Mouse (Mus musculus) hindbrain, postnatal 0 days (tissue): ENCODE measurements around the gene Pnkd. TPM values are rescaled to one million over a fixed set of nuclear protein-coding genes. Genes with fewer than 3 reads are reported as not detected.

Experiments used
- ATAC-seq: fragments of 200-750 bp; cut with Nextera tagmentation; 2 replicates; pipeline ENCODE4 v1.8.0; 2017; ENCODE audit warnings: mild to moderate bottlenecking, moderate TSS enrichment, moderate library complexity
- DNase-seq: peaks from one replicate; pipeline ENCODE4 v3.0.0-alpha.2; 2015; ENCODE audit warnings: low spot score
- H3K27ac ChIP-seq: fragments of 300-500 bp; sonication (generic); 2 replicates; pipeline ENCODE4 v1.5.1; 2014; ENCODE audit warnings: mild to moderate bottlenecking
- H3K27me3 ChIP-seq: fragments of 300-500 bp; sonication (generic); 2 replicates; pipeline ENCODE4 v1.6.1; 2014; ENCODE audit warnings: low read length, mixed read lengths; ENCODE audit not compliant: insufficient read depth
- H3K36me3 ChIP-seq: fragments of 300-500 bp; sonication (generic); 2 replicates; pipeline ENCODE4 v1.6.1; 2014; ENCODE audit warnings: low read length, mixed read lengths; ENCODE audit not compliant: insufficient read depth
- H3K4me1 ChIP-seq: fragments of 300-500 bp; sonication (generic); 2 replicates; pipeline ENCODE4 v1.6.1; 2014; ENCODE audit warnings: antibody characterized with exemption, low read length, mixed read lengths; ENCODE audit not compliant: insufficient read depth
- H3K4me2 ChIP-seq: fragments of 300-500 bp; sonication (generic); 2 replicates; pipeline ENCODE4 v1.6.1; 2014; ENCODE audit warnings: low read depth, mild to moderate bottlenecking, low read length, moderate library complexity, mixed read lengths
- H3K4me3 ChIP-seq: fragments of 300-500 bp; sonication (generic); 2 replicates; pipeline ENCODE4 v1.5.1; 2014; ENCODE audit warnings: low read length
- H3K9ac ChIP-seq: fragments of 300-500 bp; sonication (generic); replicated peaks from 2 replicates; pipeline ENCODE4 v1.6.1; 2014; ENCODE audit warnings: mild to moderate bottlenecking, low read length, moderate library complexity, mixed read lengths
- H3K9me3 ChIP-seq: fragments of 300-500 bp; sonication (generic); 2 replicates; pipeline ENCODE4 v1.6.1; 2016; ENCODE audit warnings: low read length, mixed read lengths
- CTCF ChIP-seq: IDR thresholded peaks from 2 replicates; pipeline ENCODE4 v1.5.1; 2016; ENCODE audit warnings: antibody characterized with exemption, control low read depth, low read depth
- WGBS: fragments of 180-500 bp; shearing (Covaris S2); extraction: QIAGEN DNeasy Blood & Tissue Kit; methylation state at CpG from one replicate; pipeline ENCODE4 v1.1.7; 2014; 5-methylcytosine and 5-hydroxymethylcytosine counted together
- polyA plus RNA-seq: library from polyadenylated mRNA; unstranded; fragments of >200 nt; fragmentation: Nextera tagmentation; extraction: Ambion mirVana; gene quantifications from 2 replicates; pipeline ENCODE4 v1.2.1, GENCODE M21; 2015
- total RNA-seq: library from RNA; depleted of rRNA; stranded (reverse); fragments of >200 nt; gene quantifications from 2 replicates; pipeline ENCODE4 v1.2.3, GENCODE M21; 2014

Gene Pnkd
- total and polyA plus RNA-seq, 2 experiments from 2014 or later, result 102 to 143 TPM

DNA sequence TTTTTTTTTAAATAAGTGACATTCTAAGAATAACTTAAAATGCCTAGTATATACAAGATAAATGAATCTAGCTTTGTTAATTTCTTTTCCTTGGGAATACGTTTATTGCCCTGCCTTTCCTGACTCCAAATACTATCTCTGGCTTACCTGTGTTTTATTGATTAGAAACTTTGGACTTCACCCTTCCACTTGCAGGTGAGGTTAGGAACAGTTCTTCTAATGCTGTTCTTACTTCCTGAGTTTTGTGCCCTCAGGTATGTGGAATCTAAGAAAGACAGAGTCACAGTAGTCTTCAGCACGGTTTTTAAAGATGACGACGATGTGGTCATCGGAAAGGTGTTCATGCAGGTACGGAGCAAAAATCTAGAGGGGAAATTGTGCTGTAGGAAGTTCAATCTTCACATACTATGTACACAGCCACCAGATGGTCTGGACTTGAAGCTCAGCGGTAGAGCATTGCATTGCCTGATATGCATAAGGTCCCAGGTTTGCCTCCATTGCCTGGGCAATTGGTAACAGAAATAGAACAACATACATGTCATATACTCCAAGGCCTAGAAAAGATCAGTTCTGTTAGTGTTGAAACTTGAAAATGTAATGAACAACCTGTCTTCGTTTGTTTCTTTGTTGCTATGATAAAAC, 28.9 kb upstream of the Pnkd start:
- 95% methylated on average over 8 of the region's 8 CpGs for WGBS
- DNase-seq (no peak), ATAC-seq (no peak)
- Histone ChIP-seq H3K9me3 (no peaks in the 10 kb centered on the region), H3K9ac (no peak overlapping the region), H3K27ac (no peak overlapping the region), H3K36me3 (peaks cover 38% of the 10 kb centered on the region), H3K4me1 (no peaks in the 10 kb centered on the region), H3K4me2 (no peak overlapping the region), H3K4me3 (no peak overlapping the region), H3K27me3 (no peaks in the 10 kb centered on the region)
- no peak for TF ChIP-seq CTCF

- WGBS, result 77% methylated on average over 4 of the region's 4 CpGs
- no peak for ATAC-seq
- no peaks in the 10 kb centered on the region for H3K27me3 ChIP-seq
- H3K9me3 ChIP-seq, result no peaks in the 10 kb centered on the region
- no peak for DNase-seq
- no peak overlapping the region for H3K9ac ChIP-seq
- H3K4me3 ChIP-seq, result no peak overlapping the region
- no peak overlapping the region for H3K27ac ChIP-seq
- H3K36me3 ChIP-seq, result peaks cover 29% of the 10 kb centered on the region
- no peak overlapping the region for H3K4me2 ChIP-seq
- TF ChIP-seq CTCF, result no peak
- no peaks in the 10 kb centered on the region for H3K4me1 ChIP-seq
Measured at GRCm38 (mm10) chr1:74256782-74257181, 27.9 kb upstream of the Pnkd start.

GRCm38 (mm10) chr1:74262510-74262909, 22.2 kb upstream of the Pnkd start:
- Histone ChIP-seq H3K4me1 (no peaks in the 10 kb centered on the region), H3K27ac (no peak overlapping the region), H3K36me3 (peaks cover 51% of the 10 kb centered on the region), H3K4me3 (no peak overlapping the region), H3K9me3 (no peaks in the 10 kb centered on the region), H3K4me2 (no peak overlapping the region), H3K9ac (no peak overlapping the region), H3K27me3 (no peaks in the 10 kb centered on the region)
- ATAC-seq (no peak), DNase-seq (no peak)
- TF ChIP-seq CTCF, result no peak
- 90% methylated on average over 6 of the region's 6 CpGs for WGBS

- Histone ChIP-seq H3K9ac (no peak overlapping the region), H3K4me2 (no peak overlapping the region), H3K9me3 (no peaks in the 10 kb centered on the region), H3K4me3 (no peak overlapping the region), H3K27ac (no peak overlapping the region), H3K4me1 (no peaks in the 10 kb centered on the region), H3K27me3 (no peaks in the 10 kb centered on the region), H3K36me3 (peaks cover 45% of the 10 kb centered on the region)
- no peak for DNase-seq
- ATAC-seq, result no peak
- TF ChIP-seq CTCF, result no peak
- WGBS, result 84% methylated on average over 8 of the region's 8 CpGs
Measured at GRCm38 (mm10) chr1:74268750-74269149, 16.0 kb upstream of the Pnkd start.

- ATAC-seq, result no peak
- Histone ChIP-seq H3K27me3 (no peaks in the 10 kb centered on the region), H3K4me2 (no peak overlapping the region), H3K4me3 (no peak overlapping the region), H3K27ac (no peak overlapping the region), H3K36me3 (peaks cover 20% of the 10 kb centered on the region), H3K9ac (no peak overlapping the region), H3K9me3 (no peaks in the 10 kb centered on the region), H3K4me1 (no peaks in the 10 kb centered on the region)
- TF ChIP-seq CTCF, result no peak
- WGBS, result 75% methylated on average over 4 of the region's 4 CpGs
- no peak for DNase-seq
Measured at GRCm38 (mm10) chr1:74271659-74272058, 13.1 kb upstream of the Pnkd start.

DNA sequence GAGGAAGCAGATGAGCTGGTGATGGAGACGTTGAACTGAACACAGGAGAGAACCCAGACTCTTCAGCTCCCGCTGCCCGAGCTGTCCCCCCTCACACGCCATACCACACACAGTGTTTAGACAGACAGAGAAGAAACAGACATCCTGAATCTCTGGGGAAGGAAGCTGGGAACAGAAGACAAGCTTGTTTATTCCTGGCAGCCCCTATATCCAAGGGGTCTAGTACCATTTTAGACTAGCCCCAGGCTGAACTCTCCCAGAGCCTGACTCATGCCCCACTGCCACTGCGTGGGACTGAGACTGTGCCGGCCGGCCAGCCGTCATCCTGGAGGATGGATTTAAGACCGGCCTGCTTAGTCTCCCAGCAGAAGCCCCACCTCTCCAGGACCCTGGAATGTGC, 9.7 kb upstream of the Pnkd start:
- Histone ChIP-seq H3K4me1 (no peaks in the 10 kb centered on the region), H3K27ac (no peak overlapping the region), H3K27me3 (no peaks in the 10 kb centered on the region), H3K4me3 (no peak overlapping the region), H3K36me3 (peaks cover 5% of the 10 kb centered on the region; the same call in 1 of the 2 replicates), H3K9me3 (no peaks in the 10 kb centered on the region), H3K9ac (no peak overlapping the region), H3K4me2 (no peak overlapping the region)
- 54% methylated on average over 9 of the region's 9 CpGs for WGBS
- TF ChIP-seq CTCF, result no peak
- DNase-seq, result no peak
- no peak for ATAC-seq

DNA sequence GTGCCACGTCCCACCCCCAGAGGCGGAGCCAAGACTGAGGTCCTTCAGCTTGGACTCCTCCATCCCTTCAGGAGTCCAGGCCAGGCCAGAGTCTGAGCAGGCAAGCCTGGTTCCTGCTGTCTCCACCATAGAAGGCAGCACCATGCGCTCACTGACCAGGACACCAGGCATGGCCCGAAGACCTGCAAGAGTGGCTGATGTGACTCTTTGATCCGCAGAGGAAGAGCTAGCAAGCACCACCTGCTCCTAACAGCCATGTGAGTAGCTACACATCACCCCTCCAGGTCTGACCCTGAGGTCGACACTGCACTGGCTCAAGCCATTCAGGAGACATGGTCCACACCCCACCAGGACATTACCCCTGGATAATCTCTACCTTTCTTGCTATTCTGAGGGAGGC, 7.7 kb upstream of the Pnkd start:
- Histone ChIP-seq H3K9me3 (no peaks in the 10 kb centered on the region), H3K27me3 (no peaks in the 10 kb centered on the region), H3K4me2 (no peak overlapping the region), H3K27ac (no peak overlapping the region), H3K9ac (no peak overlapping the region), H3K4me3 (no peak overlapping the region), H3K36me3 (peaks cover 25% of the 10 kb centered on the region), H3K4me1 (no peaks in the 10 kb centered on the region)
- DNase-seq, result no peak
- no peak for TF ChIP-seq CTCF
- ATAC-seq, result no peak
- WGBS, result 75% methylated on average over 6 of the region's 6 CpGs
